Mouse (Mus musculus) layer of hippocampus, postnatal 14 days (tissue): ENCODE measurements around the gene Gemin7. TPM values are rescaled to one million over a fixed set of nuclear protein-coding genes. Genes with fewer than 3 reads are reported as not detected.

Experiments
- total RNA-seq, 2 experiments: library from RNA; stranded (reverse); gene quantifications; 2 replicates each; pipeline ENCODE4 v1.2.3; 2021

Gene Gemin7
- total RNA-seq, 2 experiments from 2014 or later, result 39.8 to 43.3 TPM

Other genes with a start within 250 kb of the Gemin7 start
- gene Ercc1, start 232.8 kb downstream of the Gemin7 start, total RNA-seq, result 10 to 100 TPM; 38.3 to 44.7 TPM
- gene Cd3eap, start 218.1 kb downstream of the Gemin7 start, total RNA-seq, result 10 to 100 TPM; 19.6 to 19.8 TPM
- gene Ppp1r13l, start 217.8 kb downstream of the Gemin7 start, total RNA-seq, result 1 to 10 TPM; 4.5 to 6.7 TPM
- gene Ercc2, start 195.6 kb downstream of the Gemin7 start, total RNA-seq, result 10 to 100 TPM; 28.2 to 34.7 TPM
- gene Klc3, start 173.5 kb downstream of the Gemin7 start, total RNA-seq, result 1 to 10 TPM; 3.5 to 4.1 TPM
- gene Ckm, start 172.8 kb downstream of the Gemin7 start, total RNA-seq, result not detected
- gene Mark4, start 118.8 kb downstream of the Gemin7 start, total RNA-seq, result 100 to 1,000 TPM; 114 to 119 TPM
- 1 to 10 TPM in 1 of 2 experiments, under 1 TPM in 1; 0.91 to 1.0 TPM for gene Exoc3l2, start 114.3 kb downstream of the Gemin7 start, total RNA-seq
- 1 to 10 TPM; 6.4 to 7.0 TPM for gene Bloc1s3, start 69.2 kb downstream of the Gemin7 start, total RNA-seq
- gene Trappc6a, start 69.2 kb downstream of the Gemin7 start, total RNA-seq, result 10 to 100 TPM; 23.0 to 24.2 TPM
- gene Nkpd1, start 59.8 kb downstream of the Gemin7 start, total RNA-seq, result under 1 TPM; 0.48 to 0.69 TPM
- gene Ppp1r37, start 14.5 kb downstream of the Gemin7 start, total RNA-seq, result 10 to 100 TPM; 88.3 to 91.7 TPM
- under 1 TPM in 1 of 2 experiments, not detected in 1; 0.53 TPM for gene Zfp296, start 308 bp downstream of the Gemin7 start, total RNA-seq
- gene Clasrp, start 26.9 kb upstream of the Gemin7 start, total RNA-seq, result 10 to 100 TPM; 85.8 to 95.0 TPM
- gene Relb, start 51.8 kb upstream of the Gemin7 start, total RNA-seq, result 10 to 100 TPM in 1 of 2 experiments, 1 to 10 TPM in 1; 9.9 to 10.5 TPM
- 100 to 1,000 TPM; 151 to 160 TPM for gene Clptm1, start 87.4 kb upstream of the Gemin7 start, total RNA-seq
- not detected for gene Apoc2, start 100.3 kb upstream of the Gemin7 start, total RNA-seq
- not detected for gene Gm44805, start 103.8 kb upstream of the Gemin7 start, total RNA-seq
- not detected for gene Apoc4, start 103.9 kb upstream of the Gemin7 start, total RNA-seq
- 1 to 10 TPM; 6.1 to 6.8 TPM for gene Apoc1, start 115.1 kb upstream of the Gemin7 start, total RNA-seq
- 1,000 to 10,000 TPM; 2,679 to 2,697 TPM for gene Apoe, start 121.6 kb upstream of the Gemin7 start, total RNA-seq
- 100 to 1,000 TPM; 105 to 115 TPM for gene Tomm40, start 137.8 kb upstream of the Gemin7 start, total RNA-seq
- gene Nectin2, start 172.9 kb upstream of the Gemin7 start, total RNA-seq, result 10 to 100 TPM; 11.6 to 12.7 TPM
- gene Bcam, start 193.4 kb upstream of the Gemin7 start, total RNA-seq, result 10 to 100 TPM in 1 of 2 experiments, 1 to 10 TPM in 1; 8.8 to 14.0 TPM
- not detected for gene Cblc, start 219.2 kb upstream of the Gemin7 start, total RNA-seq
- gene Bcl3, start 245.2 kb upstream of the Gemin7 start, total RNA-seq, result under 1 TPM; 0.38 to 0.78 TPM